Mouse (Mus musculus): Measurements from ENCODE around the gene Ak5.

- TF ChIP-seq CTCF (conservative IDR thresholded peaks at IDR 0.05; ENCODE audit: insufficient read depth, insufficient read length, low read depth, low read length) (no peak), POLR2A (IDR thresholded peaks at IDR 0.05; ENCODE audit: low read depth, low read length) (no peak)
These were observed 138.8 kb downstream of the Ak5 start for GRCm38 (mm10) chr3:152529058-152529972.
